Mouse (Mus musculus) CH12.LX (cell line): ENCODE measurements around the gene St6gal1. TPM values are rescaled to one million over a fixed set of nuclear protein-coding genes. Genes with fewer than 3 reads are reported as not detected.

Source experiments
- DNase-seq: peaks from one replicate; pipeline ENCODE4 v3.0.0-alpha.2; 2013; ENCODE audit errors: extremely low read depth
- H3K27ac ChIP-seq: 2 replicates; pipeline ENCODE4 v1.5.1; 2012; ENCODE audit warnings: low read depth, mild to moderate bottlenecking, control low read depth, moderate library complexity; ENCODE audit not compliant: insufficient read depth
- H3K27me3 ChIP-seq: replicated peaks from 2 replicates; pipeline ENCODE3; 2012; ENCODE audit warnings: inconsistent platforms
- H3K36me3 ChIP-seq, 2 experiments: replicated peaks in 1 of 2; 2 replicates each; pipeline versions ENCODE3 to v1.6.1; 2012; ENCODE audit warnings: inconsistent platforms in 1 of 2, low read length in 1 of 2, mild to moderate bottlenecking in 1 of 2, mixed read lengths in 1 of 2, moderate library complexity in 1 of 2; ENCODE audit not compliant: control insufficient read depth in 1 of 2, insufficient read depth in 1 of 2
- H3K4me1 ChIP-seq, 2 experiments: 2 replicates each; pipeline ENCODE4 v1.6.1; 2012; ENCODE audit warnings: inconsistent platforms in 1 of 2, moderate library complexity in 1 of 2; ENCODE audit not compliant: insufficient read depth in 2 of 2, control insufficient read depth in 1 of 2
- H3K4me2 ChIP-seq: 2 replicates; pipeline ENCODE4 v1.6.1; 2012; ENCODE audit warnings: low read depth, mild to moderate bottlenecking, control low read depth; ENCODE audit not compliant: poor library complexity, insufficient read depth, severe bottlenecking
- H3K4me3 ChIP-seq, 3 experiments: fragments of 150-350 bp in 1 of 3; sonication (generic) in 1 of 3; replicated peaks in 1 of 3; 2 replicates each; pipeline versions ENCODE3 to v1.5.1; 2011 to 2012; ENCODE audit warnings: low read depth in 2 of 3, low read length in 2 of 3, mild to moderate bottlenecking in 2 of 3, moderate library complexity in 2 of 3, control low read depth in 1 of 3, improper control_type of control experiment in 1 of 3, inconsistent platforms in 1 of 3, mixed read lengths in 1 of 3; ENCODE audit not compliant: poor library complexity in 1 of 3
- H3K79me2 ChIP-seq: replicated peaks from 2 replicates; pipeline ENCODE4 v1.6.1; 2012; ENCODE audit warnings: mild to moderate bottlenecking, moderate library complexity; ENCODE audit not compliant: control insufficient read depth, poor library complexity, insufficient read depth, severe bottlenecking; ENCODE audit errors: extremely low read depth
- H3K9ac ChIP-seq: 2 replicates; pipeline ENCODE4 v1.6.1; 2012; ENCODE audit warnings: low read depth, mild to moderate bottlenecking, control low read depth, moderate library complexity; ENCODE audit not compliant: insufficient read depth
- H3K9me3 ChIP-seq: replicated peaks from 2 replicates; pipeline ENCODE3; 2012; ENCODE audit warnings: low read length, inconsistent platforms, mixed read lengths
- BHLHE40 ChIP-seq: IDR thresholded peaks from 2 replicates; pipeline ENCODE4 v1.6.1; 2011; ENCODE audit warnings: mild to moderate bottlenecking, low read depth, low read length, improper control_type of control experiment
- CHD1 ChIP-seq: IDR thresholded peaks from 2 replicates; pipeline ENCODE4 v1.6.1; 2012; ENCODE audit warnings: low read depth, low read length, improper control_type of control experiment, inconsistent platforms
- CHD2 ChIP-seq: IDR thresholded peaks from 2 replicates; pipeline ENCODE4 v1.6.1; 2011; ENCODE audit warnings: low read length, improper control_type of control experiment
- CTCF ChIP-seq, 2 experiments: IDR thresholded peaks in 1 of 2; conservative IDR thresholded peaks in 1 of 2; 2 replicates each; pipeline ENCODE4 v1.5.1; 2011 to 2012; ENCODE audit warnings: low read depth in 2 of 2, low read length in 2 of 2, improper control_type of control experiment in 1 of 2, inconsistent platforms in 1 of 2, mild to moderate bottlenecking in 1 of 2, moderate library complexity in 1 of 2
- ELF1 ChIP-seq: IDR thresholded peaks from 2 replicates; pipeline ENCODE4 v1.6.1; 2014; ENCODE audit warnings: low read depth, mild to moderate bottlenecking, inconsistent platforms, low read length, improper control_type of control experiment
- ETS1 ChIP-seq: conservative IDR thresholded peaks from 2 replicates; pipeline ENCODE4 v1.6.1; 2012; ENCODE audit warnings: low read depth, mild to moderate bottlenecking, inconsistent platforms, low read length, improper control_type of control experiment, moderate library complexity
- GABPA ChIP-seq: IDR thresholded peaks from 2 replicates; pipeline ENCODE4 v1.6.1; 2012; ENCODE audit warnings: low read depth, low read length, improper control_type of control experiment, inconsistent platforms; ENCODE audit not compliant: insufficient replicate concordance
- IRF4 ChIP-seq: IDR thresholded peaks from 2 replicates; pipeline ENCODE4 v1.6.1; 2014; ENCODE audit warnings: low read depth, mild to moderate bottlenecking, inconsistent platforms, low read length, improper control_type of control experiment
- JUND ChIP-seq: conservative IDR thresholded peaks from 2 replicates; pipeline ENCODE4 v1.6.1; 2011; ENCODE audit warnings: low read depth, low read length, improper control_type of control experiment
- KAT2A ChIP-seq: IDR thresholded peaks from 2 replicates; pipeline ENCODE4 v1.6.1; 2012; ENCODE audit warnings: low read length, improper control_type of control experiment, inconsistent platforms; ENCODE audit not compliant: insufficient replicate concordance
- MAFK ChIP-seq: IDR thresholded peaks from 2 replicates; pipeline ENCODE4 v1.6.1; 2011; ENCODE audit warnings: low read length, improper control_type of control experiment; ENCODE audit not compliant: insufficient replicate concordance
- MYC ChIP-seq: IDR thresholded peaks from 2 replicates; pipeline ENCODE4 v1.6.1; 2011; ENCODE audit warnings: low read depth, mild to moderate bottlenecking, improper control_type of control experiment, low read length
- NELFE ChIP-seq: IDR thresholded peaks from 2 replicates; pipeline ENCODE4 v1.6.1; 2011; ENCODE audit warnings: low read depth, low read length, improper control_type of control experiment
- POLR2A ChIP-seq: IDR thresholded peaks from 2 replicates; pipeline ENCODE4 v1.6.1; 2011; ENCODE audit warnings: low read depth, mild to moderate bottlenecking, improper control_type of control experiment, low read length
- RAD21 ChIP-seq: IDR thresholded peaks from 2 replicates; pipeline ENCODE4 v1.6.1; 2011; ENCODE audit warnings: low read depth, mild to moderate bottlenecking, low read length, improper control_type of control experiment, moderate library complexity
- RCOR1 ChIP-seq: conservative IDR thresholded peaks from 2 replicates; pipeline ENCODE4 v1.6.1; 2012; ENCODE audit warnings: low read depth, mild to moderate bottlenecking, inconsistent platforms, low read length, improper control_type of control experiment
- SIN3A ChIP-seq: IDR thresholded peaks from 2 replicates; pipeline ENCODE4 v1.6.1; 2012; ENCODE audit warnings: low read length, improper control_type of control experiment, inconsistent platforms
- TCF12 ChIP-seq: IDR thresholded peaks from 2 replicates; pipeline ENCODE4 v1.6.1; 2014; ENCODE audit warnings: low read depth, mild to moderate bottlenecking, inconsistent platforms, low read length, improper control_type of control experiment
- UBTF ChIP-seq: IDR thresholded peaks from 2 replicates; pipeline ENCODE4 v1.6.1; 2012; ENCODE audit warnings: low read depth, mild to moderate bottlenecking, inconsistent platforms, low read length, improper control_type of control experiment, moderate library complexity
- USF1 ChIP-seq: IDR thresholded peaks from 2 replicates; pipeline ENCODE4 v1.6.1; 2014; ENCODE audit warnings: low read depth, mild to moderate bottlenecking, inconsistent platforms, low read length, improper control_type of control experiment
- USF2 ChIP-seq: conservative IDR thresholded peaks from 2 replicates; pipeline ENCODE4 v1.6.1; 2011; ENCODE audit warnings: low read depth, low read length, improper control_type of control experiment
- ZKSCAN1 ChIP-seq: IDR thresholded peaks from 2 replicates; pipeline ENCODE4 v1.6.1; 2012; ENCODE audit warnings: low read depth, inconsistent platforms, low read length, improper control_type of control experiment, borderline replicate concordance
- ZMIZ1 ChIP-seq: IDR thresholded peaks from 2 replicates; pipeline ENCODE4 v1.6.1; 2012; ENCODE audit warnings: low read depth, mild to moderate bottlenecking, inconsistent platforms, low read length, improper control_type of control experiment
- dilution Hi-C: fragments of 300-500 bp; cut with MboI; formaldehyde crosslinking; loops from 2 replicates; pipeline ENCODE4 v1.14.3; 2020; ENCODE audit warnings: low sequenced_read_pairs; ENCODE audit not compliant: extremely low pct_unique_long_range_greater_than_20kb, extremely low pct_ligation_motif_present
- in situ Hi-C: fragments of 300-500 bp; cut with MboI; formaldehyde crosslinking; loops from 3 replicates; pipeline ENCODE4 v1.14.3; 2019; ENCODE audit warnings: low sequenced_read_pairs, low pct_ligation_motif_present, low pct_unique_long_range_greater_than_20kb, mixed read lengths
- polyA plus RNA-seq: library from polyadenylated mRNA; unstranded; fragments of >175 nt; gene quantifications from 2 replicates; pipeline ENCODE4 v1.2.1, GENCODE M21; 2012; ENCODE audit warnings: low read depth; ENCODE audit not compliant: insufficient read length
- total RNA-seq, 2 experiments: library from RNA; depleted of rRNA; stranded (reverse); fragments of 300-350 nt in 1 of 2; fragments of >200 nt in 1 of 2; gene quantifications; 2 replicates each; pipeline ENCODE4 v1.2.3; 2012 to 2014

Gene St6gal1
- total and polyA plus RNA-seq, 3 experiments: 64.5 to 168 (median 67.8) TPM

DNA sequence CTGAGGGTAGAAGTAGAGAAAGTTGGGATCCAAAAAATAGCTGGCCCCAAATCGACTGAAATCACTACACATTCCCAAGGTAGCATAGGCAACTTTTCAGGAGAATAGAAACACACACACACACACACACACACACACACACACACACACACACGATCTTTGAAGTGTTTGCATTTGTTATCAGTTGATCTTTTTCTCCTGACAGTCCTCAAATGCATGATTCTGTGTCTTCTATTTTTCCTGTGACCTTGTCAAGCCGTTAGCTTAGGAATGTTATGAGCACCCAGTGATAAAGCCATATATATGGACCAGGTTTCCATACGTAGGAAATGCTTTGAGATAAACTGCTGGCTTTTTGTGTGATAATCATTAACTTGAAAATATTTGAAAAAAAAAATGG is 38.1 kb upstream of the St6gal1 start:
- H3K36me3 ChIP-seq: no peaks in the 10 kb centered on the region
- H3K27me3 ChIP-seq: no peaks in the 10 kb centered on the region
- no peak overlapping the region for H3K4me3 ChIP-seq
- H3K9me3 ChIP-seq: peaks cover 17% of the 10 kb centered on the region
- no peak for DNase-seq
- no peak overlapping the region for H3K27ac ChIP-seq
- dilution Hi-C loops (no loop called here), in situ Hi-C loops (no loop called here)
- TF ChIP-seq USF1 (no peak), MAFK (no peak), ETS1 (no peak), KAT2A (no peak), USF2 (no peak), ZKSCAN1 (no peak), POLR2A (no peak), JUND (no peak), IRF4 (no peak), CHD1 (no peak), RAD21 (no peak), ZMIZ1 (no peak), ELF1 (no peak), BHLHE40 (no peak), SIN3A (no peak), GABPA (no peak), RCOR1 (no peak), NELFE (no peak), CTCF (conservative IDR thresholded peaks at IDR 0.05 in 1 of 2, IDR thresholded peaks at IDR 0.05 in 1 of 2; ENCODE audit: low read depth in 2 of 2, low read length in 2 of 2) (no peak)
- H3K4me1 ChIP-seq: peaks cover 2 to 22% of the 10 kb centered on the region in 2 experiments; a peak in 2 of 4 replicates
- H3K4me2 ChIP-seq: no peak overlapping the region
- H3K79me2 ChIP-seq: no peaks in the 10 kb centered on the region
- no peak overlapping the region for H3K9ac ChIP-seq

DNA sequence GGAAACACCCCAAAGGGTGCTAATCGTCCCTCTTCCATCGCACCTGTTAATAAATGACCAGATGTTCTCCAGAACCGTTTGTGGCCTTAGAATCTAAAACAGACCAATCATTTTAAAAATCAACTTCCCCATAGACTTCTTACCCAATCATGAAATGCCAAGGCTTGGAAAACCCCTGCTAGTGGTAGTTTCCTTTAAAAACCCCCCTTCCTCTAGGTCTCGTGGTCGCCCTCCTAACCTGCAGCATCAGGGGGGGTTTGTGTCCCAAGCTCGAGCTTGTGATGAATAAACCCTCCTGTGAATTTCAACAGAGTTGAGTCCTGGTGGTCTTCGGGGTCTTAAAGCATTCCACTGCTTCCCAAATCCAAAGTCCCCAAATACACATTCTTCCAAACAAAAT is 36.6 kb upstream of the St6gal1 start:
- in situ Hi-C loops: no loop called here
- TF ChIP-seq POLR2A (no peak), TCF12 (no peak), KAT2A (no peak), CHD2 (no peak), MYC (no peak), UBTF (no peak)

More for the DNA sequence above, 36.6 kb upstream of the St6gal1 start:
- H3K27ac ChIP-seq: no peak overlapping the region
- no peak for DNase-seq
- no peaks in the 10 kb centered on the region for H3K36me3 ChIP-seq
- H3K9ac ChIP-seq: no peak overlapping the region
- H3K4me1 ChIP-seq: peaks cover 2 to 11% of the 10 kb centered on the region in 2 experiments; a peak in 2 of 4 replicates
- no peak overlapping the region for H3K4me2 ChIP-seq
- peaks cover 17% of the 10 kb centered on the region for H3K9me3 ChIP-seq
- no peaks in the 10 kb centered on the region for H3K79me2 ChIP-seq
- no peak overlapping the region for H3K4me3 ChIP-seq
- dilution Hi-C loops: no loop called here
- peaks cover 2% of the 10 kb centered on the region for H3K27me3 ChIP-seq
